Mouse (Mus musculus) cerebellum, adult 2 months (tissue): ENCODE data around the gene Egflam. TPM values are rescaled to one million over a fixed set of nuclear protein-coding genes. Genes with fewer than 3 reads are reported as not detected.
A peak's percentile ranks its signal among the peaks of the same experiment; 100 is the strongest.

Experiments used
- DNase-seq, 2 experiments: peaks; one replicate each; pipeline ENCODE4 v3.0.0; 2021
- H3K27ac ChIP-seq: fragments of 200-500 bp; 2 replicates; pipeline ENCODE4 v1.5.1; 2012; ENCODE audit warnings: low read length, control low read depth, inconsistent platforms; ENCODE audit not compliant: insufficient read depth
- H3K27me3 ChIP-seq: fragments of 200-500 bp; 2 replicates; pipeline ENCODE4 v1.6.1; 2012; ENCODE audit warnings: inconsistent platforms, mild to moderate bottlenecking, low read length, moderate library complexity; ENCODE audit not compliant: control insufficient read depth, insufficient read depth
- H3K4me1 ChIP-seq: fragments of 200-500 bp; 2 replicates; pipeline ENCODE4 v1.6.1; 2011; ENCODE audit warnings: low read length; ENCODE audit not compliant: control insufficient read depth, insufficient read depth
- H3K4me3 ChIP-seq: fragments of 200-500 bp; replicated peaks from 2 replicates; pipeline ENCODE3; 2011; ENCODE audit warnings: mild to moderate bottlenecking, low read depth, low read length, control low read depth; ENCODE audit not compliant: insufficient read depth
- CTCF ChIP-seq: fragments of 200-500 bp; IDR thresholded peaks from 2 replicates; pipeline ENCODE4 v1.5.1; 2011; ENCODE audit warnings: low read depth, mild to moderate bottlenecking, control low read depth, low read length, moderate library complexity, borderline replicate concordance; ENCODE audit not compliant: insufficient read depth
- POLR2A ChIP-seq: fragments of 200-500 bp; IDR thresholded peaks from 2 replicates; pipeline ENCODE4 v1.6.1; 2011; ENCODE audit warnings: low read length, control low read depth, borderline replicate concordance; ENCODE audit not compliant: insufficient read depth
- WGBS: fragments of 180-500 bp; shearing (Covaris S2); methylation state at CpG from one replicate; pipeline ENCODE4 v1.1.7; 2018; 5-methylcytosine and 5-hydroxymethylcytosine counted together
- polyA plus RNA-seq: library from polyadenylated mRNA; depleted of rRNA; stranded (reverse); fragments of >200 nt; gene quantifications from 2 replicates; pipeline ENCODE4 v1.2.3, GENCODE M21; 2012

The Egflam gene
- polyA plus RNA-seq, 1 experiment = 3.0 TPM

- Histone ChIP-seq H3K4me1 (no peaks in the 10 kb centered on the region), H3K27me3 (no peaks in the 10 kb centered on the region), H3K4me3 (no peak overlapping the region), H3K27ac (no peak overlapping the region)
- DNase-seq = no peak
- TF ChIP-seq CTCF = no peak
- TF ChIP-seq POLR2A = no peak
- 75% methylated on average over 4 of the region's 4 CpGs for WGBS
Observed at GRCm38 (mm10) chr15:7308711-7309110, 89.5 kb downstream of the Egflam start.

DNA sequence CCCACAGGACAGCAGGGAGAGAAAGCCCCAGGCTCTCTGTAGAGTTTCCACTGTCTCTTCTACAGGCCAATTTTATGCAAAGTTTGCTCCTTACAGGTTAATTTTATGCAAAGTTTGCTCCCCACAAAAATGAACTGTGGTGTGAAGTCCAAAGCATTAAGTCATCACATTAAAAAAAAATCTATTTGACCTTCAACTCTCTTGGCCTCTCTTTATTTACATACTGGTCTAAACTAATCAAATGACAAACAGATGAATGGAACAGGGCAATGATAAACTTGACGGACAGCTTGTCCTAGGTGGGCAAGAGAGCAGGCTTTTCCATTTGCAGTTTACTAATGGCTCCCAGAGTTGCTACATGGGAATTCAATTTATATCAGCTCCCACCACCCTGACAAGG lies 98.3 kb downstream of the Egflam start:
- Histone ChIP-seq H3K4me3 (no peak overlapping the region), H3K4me1 (no peaks in the 10 kb centered on the region)

DNA sequence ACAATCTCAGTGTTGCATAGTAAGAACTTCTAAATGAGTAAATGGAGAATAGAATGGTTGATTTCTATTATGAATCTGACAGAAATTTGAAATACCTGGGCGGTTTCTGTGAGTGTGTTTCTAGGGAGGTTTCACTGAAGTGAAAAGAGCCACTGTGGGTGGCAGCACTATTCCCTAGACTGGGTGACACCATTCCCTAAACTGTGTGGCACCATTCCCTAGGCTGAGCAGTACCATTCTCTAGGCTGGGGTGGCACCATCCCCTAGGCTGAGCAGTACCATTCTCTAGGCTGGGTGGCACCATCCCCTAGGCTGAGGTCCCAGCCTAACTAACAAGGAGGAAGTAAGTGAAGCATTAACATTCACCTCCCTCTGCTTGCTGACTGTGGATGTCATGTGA lies 103.0 kb downstream of the Egflam start:
- 91% methylated on average over 1 of the region's 1 CpGs for WGBS
- Histone ChIP-seq H3K4me3 (no peak overlapping the region), H3K27me3 (no peaks in the 10 kb centered on the region), H3K4me1 (no peaks in the 10 kb centered on the region), H3K27ac (no peak overlapping the region)
- DNase-seq = no peak
- TF ChIP-seq POLR2A (no peak), CTCF (no peak)

More for the DNA sequence above, 98.3 kb downstream of the Egflam start:
- WGBS = 94% methylated on average over 1 of the region's 1 CpGs
- no peak for DNase-seq
- TF ChIP-seq POLR2A (no peak), CTCF (no peak)
- no peaks in the 10 kb centered on the region for H3K27me3 ChIP-seq
- H3K27ac ChIP-seq = no peak overlapping the region

- Histone ChIP-seq H3K4me1 (no peaks in the 10 kb centered on the region), H3K27ac (no peak overlapping the region), H3K27me3 (no peaks in the 10 kb centered on the region), H3K4me3 (no peak overlapping the region)
- DNase-seq = no peak
- no peak for TF ChIP-seq POLR2A
- no peak for TF ChIP-seq CTCF
Observed at GRCm38 (mm10) chr15:7292854-7293253, 105.3 kb downstream of the Egflam start.

DNA sequence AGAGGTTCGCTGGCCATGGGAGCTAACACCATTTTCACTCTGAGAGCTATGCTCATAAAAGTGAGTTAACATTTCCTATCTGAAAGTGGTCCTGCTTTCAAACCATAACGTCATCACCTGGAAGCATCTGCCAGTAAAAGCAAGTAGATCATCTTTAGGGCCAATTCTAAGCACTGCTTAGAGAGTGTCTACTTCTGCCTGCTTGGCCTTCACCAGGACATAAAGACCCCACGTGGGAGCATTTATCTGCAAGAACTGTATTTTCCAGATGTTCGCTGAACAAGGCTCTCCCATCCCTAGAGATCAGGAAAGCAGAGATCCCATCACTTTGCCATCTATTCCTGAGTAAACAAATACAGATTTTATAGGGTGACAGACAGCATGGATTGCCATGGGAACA lies 108.2 kb downstream of the Egflam start:
- TF ChIP-seq POLR2A (no peak), CTCF (no peak)
- WGBS = 87% methylated on average over 4 of the region's 4 CpGs
- no peak for DNase-seq
- Histone ChIP-seq H3K4me1 (no peaks in the 10 kb centered on the region), H3K27ac (no peak overlapping the region), H3K4me3 (no peak overlapping the region), H3K27me3 (no peaks in the 10 kb centered on the region)

GRCm38 (mm10) chr15:7289516-7289915 lies 108.7 kb downstream of the Egflam start:
- peak in 1 of 2 experiments; percentile 6 for DNase-seq
- H3K27me3 ChIP-seq = no peaks in the 10 kb centered on the region
- WGBS = 74% methylated on average over 14 of the region's 14 CpGs
- H3K4me1 ChIP-seq = no peaks in the 10 kb centered on the region
- no peak for TF ChIP-seq CTCF
- no peak for TF ChIP-seq POLR2A
- H3K4me3 ChIP-seq = no peak overlapping the region
- no peak overlapping the region for H3K27ac ChIP-seq

GRCm38 (mm10) chr15:7288841-7289424 lies 109.3 kb downstream of the Egflam start:
- Histone ChIP-seq H3K27me3 (no peaks in the 10 kb centered on the region), H3K27ac (no peak overlapping the region), H3K4me1 (no peaks in the 10 kb centered on the region), H3K4me3 (no peak overlapping the region)
- TF ChIP-seq CTCF = no peak
- no peak for TF ChIP-seq POLR2A
- WGBS = 24% methylated on average over 4 of the region's 4 CpGs
- no peak for DNase-seq

- WGBS = 78% methylated on average over 3 of the region's 3 CpGs
Observed at GRCm38 (mm10) chr15:7287911-7288310, 110.3 kb downstream of the Egflam start.

GRCm38 (mm10) chr15:7281579-7281978 lies 116.6 kb downstream of the Egflam start:
- Histone ChIP-seq H3K4me3 (no peak overlapping the region), H3K27ac (no peak overlapping the region), H3K4me1 (no peaks in the 10 kb centered on the region), H3K27me3 (no peaks in the 10 kb centered on the region)
- DNase-seq = no peak
- TF ChIP-seq POLR2A = no peak
- no peak for TF ChIP-seq CTCF
- 65% methylated on average over 6 of the region's 6 CpGs for WGBS

More at GRCm38 (mm10) chr15:7287911-7288310, 110.3 kb downstream of the Egflam start:
- no peak overlapping the region for H3K4me3 ChIP-seq
- DNase-seq = no peak
- H3K27me3 ChIP-seq = no peaks in the 10 kb centered on the region
- no peaks in the 10 kb centered on the region for H3K4me1 ChIP-seq
- no peak overlapping the region for H3K27ac ChIP-seq
- TF ChIP-seq POLR2A = no peak
- TF ChIP-seq CTCF = no peak
